Mouse (Mus musculus) embryo, embryonic 10.5 days (tissue): ENCODE measurements around the gene Atp7b.

ENCODE experiments used
- DNase-seq: peaks from one replicate; pipeline ENCODE4 v3.0.0-alpha.2; 2015; ENCODE audit warnings: low spot score

Gene Atp7b

GRCm38 (mm10) chr8:22059821-22060445 is at the start of gene Atp7b:
Gene Atp7b, minus strand, starts transcription at chr8:22060305.
- no peak for DNase-seq

GRCm38 (mm10) chr8:22107020-22107419 is 46.9 kb upstream of the Atp7b start:
- no peak for DNase-seq

- peak; percentile 51 for DNase-seq
Observed at GRCm38 (mm10) chr8:22091568-22091967, 31.5 kb upstream of the Atp7b start.

- no peak for DNase-seq
Observed at GRCm38 (mm10) chr8:22089226-22089625, 29.1 kb upstream of the Atp7b start.

GRCm38 (mm10) chr8:22079313-22080007 is 19.4 kb upstream of the Atp7b start:
- DNase-seq, result no peak

GRCm38 (mm10) chr8:22061126-22061525 is 1.0 kb upstream of the Atp7b start:
- no peak for DNase-seq

GRCm38 (mm10) chr8:22060446-22060889 is 363 bp upstream of the Atp7b start, which contains the start of gene Alg11:
Gene Alg11, plus strand, starts transcription at chr8:22060721.
- peak; percentile 99 for DNase-seq

GRCm38 (mm10) chr8:22059153-22059738 is 859 bp downstream of the Atp7b start:
- DNase-seq, result peak; percentile 23

GRCm38 (mm10) chr8:22058368-22058767 is 1.7 kb downstream of the Atp7b start:
- DNase-seq, result no peak

- no peak for DNase-seq
Observed at GRCm38 (mm10) chr8:22056850-22057249, 3.3 kb downstream of the Atp7b start.

- no peak for DNase-seq
Observed at GRCm38 (mm10) chr8:22055492-22055877, 4.6 kb downstream of the Atp7b start.

GRCm38 (mm10) chr8:22054674-22055491 is 5.2 kb downstream of the Atp7b start:
- DNase-seq, result no peak

- peak; percentile 73 for DNase-seq
Observed at GRCm38 (mm10) chr8:22047699-22048464, 12.2 kb downstream of the Atp7b start.

GRCm38 (mm10) chr8:22043706-22044105 is 16.4 kb downstream of the Atp7b start:
- peak; percentile 44 for DNase-seq

GRCm38 (mm10) chr8:22042515-22042914 is 17.6 kb downstream of the Atp7b start:
- DNase-seq, result no peak

GRCm38 (mm10) chr8:22040153-22040509 is 20.0 kb downstream of the Atp7b start:
- peak; percentile 16 for DNase-seq

GRCm38 (mm10) chr8:22039468-22040152 is 20.5 kb downstream of the Atp7b start:
- no peak for DNase-seq

- no peak for DNase-seq
Observed at GRCm38 (mm10) chr8:22037022-22037421, 23.1 kb downstream of the Atp7b start.

- DNase-seq, result no peak
Observed at GRCm38 (mm10) chr8:22036137-22036536, 24.0 kb downstream of the Atp7b start.

- no peak for DNase-seq
Observed at GRCm38 (mm10) chr8:22030990-22031389, 29.1 kb downstream of the Atp7b start.

GRCm38 (mm10) chr8:22028973-22029372 is 31.1 kb downstream of the Atp7b start:
- no peak for DNase-seq
